Mouse (Mus musculus) embryonic facial prominence, embryonic 14.5 days (tissue): ENCODE data around the gene Nrgn. TPM values are rescaled to one million over a fixed set of nuclear protein-coding genes. Genes with fewer than 3 reads are reported as not detected.

Experiments
- ATAC-seq: fragments of 200-750 bp; cut with Nextera tagmentation; 2 replicates; pipeline ENCODE4 v1.8.0; 2017; ENCODE audit warnings: low read depth, moderate number of reproducible peaks, moderate TSS enrichment
- DNase-seq: peaks from one replicate; pipeline ENCODE4 v3.0.0-alpha.2; 2015; ENCODE audit warnings: low spot score
- H3K27ac ChIP-seq: fragments of 300-500 bp; sonication (generic); replicated peaks from 2 replicates; pipeline ENCODE4 v1.5.1; 2014; ENCODE audit warnings: low read depth, mild to moderate bottlenecking, low read length, moderate library complexity
- H3K27me3 ChIP-seq: fragments of 300-500 bp; sonication (generic); replicated peaks from 2 replicates; pipeline ENCODE4 v1.6.1; 2014; ENCODE audit warnings: low read length; ENCODE audit not compliant: control insufficient read depth, insufficient read depth
- H3K36me3 ChIP-seq: fragments of 300-500 bp; sonication (generic); 2 replicates; pipeline ENCODE4 v1.6.1; 2014; ENCODE audit warnings: low read length, mixed read lengths; ENCODE audit not compliant: control insufficient read depth, insufficient read depth
- H3K4me1 ChIP-seq: fragments of 300-500 bp; sonication (generic); 2 replicates; pipeline ENCODE4 v1.6.1; 2014; ENCODE audit warnings: antibody characterized with exemption, low read length; ENCODE audit not compliant: control insufficient read depth, insufficient read depth
- H3K4me2 ChIP-seq: fragments of 300-500 bp; sonication (generic); 2 replicates; pipeline ENCODE4 v1.6.1; 2014; ENCODE audit warnings: low read depth, mild to moderate bottlenecking, low read length, moderate library complexity, mixed read lengths
- H3K4me3 ChIP-seq: fragments of 300-500 bp; sonication (generic); 2 replicates; pipeline ENCODE4 v1.5.1; 2014; ENCODE audit warnings: low read depth, mild to moderate bottlenecking, low read length
- H3K9ac ChIP-seq: fragments of 300-500 bp; sonication (generic); 2 replicates; pipeline ENCODE4 v1.6.1; 2014; ENCODE audit warnings: low read depth, mild to moderate bottlenecking, low read length, moderate library complexity, mixed read lengths
- H3K9me3 ChIP-seq: fragments of 300-500 bp; sonication (generic); 2 replicates; pipeline ENCODE4 v1.6.1; 2016; ENCODE audit warnings: low read length; ENCODE audit not compliant: control insufficient read depth
- WGBS: fragments of 180-500 bp; shearing (Covaris S2); extraction: QIAGEN DNeasy Blood & Tissue Kit; methylation state at CpG from one replicate; pipeline ENCODE4 v1.1.7; 2014; 5-methylcytosine and 5-hydroxymethylcytosine counted together
- polyA plus RNA-seq: library from polyadenylated mRNA; unstranded; fragments of >200 nt; fragmentation: Nextera tagmentation; extraction: Ambion mirVana; gene quantifications from 2 replicates; pipeline ENCODE4 v1.2.1, GENCODE M21; 2014

Nrgn gene
- polyA plus RNA-seq, 1 experiment from 2014 or later: 7.0 TPM

DNA sequence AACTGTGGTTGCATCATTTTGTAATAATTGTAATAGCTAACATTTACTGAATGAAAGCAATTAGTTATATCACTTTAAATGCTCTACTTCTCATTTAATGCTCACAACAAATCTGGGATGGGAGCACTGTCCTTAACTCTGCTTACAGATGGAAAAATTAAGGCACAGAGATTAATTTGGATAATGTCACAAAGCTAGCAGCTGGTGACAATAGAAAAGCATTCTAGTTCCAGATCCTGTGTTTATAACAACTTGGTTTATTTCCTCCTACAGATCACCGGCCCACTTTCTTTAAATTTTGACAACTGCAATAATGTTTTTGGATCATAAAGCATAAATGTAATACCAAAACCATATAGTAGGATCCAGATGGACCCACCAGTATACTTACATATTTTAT, 46.7 kb downstream of the Nrgn start:
- no peak overlapping the region for H3K4me2 ChIP-seq
- WGBS: 86% methylated on average over 1 of the region's 1 CpGs
- no peaks in the 10 kb centered on the region for H3K9me3 ChIP-seq
- no peaks in the 10 kb centered on the region for H3K27me3 ChIP-seq
- DNase-seq: no peak
- H3K9ac ChIP-seq: no peak overlapping the region
- no peak overlapping the region for H3K4me3 ChIP-seq
- no peak for ATAC-seq
- H3K4me1 ChIP-seq: no peaks in the 10 kb centered on the region
- H3K27ac ChIP-seq: no peak overlapping the region
- H3K36me3 ChIP-seq: no peaks in the 10 kb centered on the region

DNA sequence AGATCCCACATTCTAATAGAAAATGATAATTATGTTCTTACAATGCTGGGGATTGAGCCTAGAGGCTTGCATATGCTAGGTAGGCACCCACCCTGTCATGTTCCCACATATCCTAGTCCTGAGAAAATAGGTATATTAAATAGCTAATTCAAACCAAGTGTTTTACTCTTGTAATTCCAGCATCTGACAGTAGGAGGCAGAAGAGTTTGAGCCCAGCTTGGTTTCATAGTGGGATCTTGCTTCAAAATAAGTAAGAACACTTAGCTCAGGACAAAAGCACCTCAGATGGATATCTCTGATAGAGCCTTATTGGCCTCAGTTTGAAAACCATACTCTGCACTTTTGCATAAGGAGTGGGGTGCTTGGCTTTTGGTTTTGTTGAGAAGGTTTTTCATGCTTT, 48.4 kb downstream of the Nrgn start:
- Histone ChIP-seq H3K9me3 (no peaks in the 10 kb centered on the region), H3K4me2 (no peak overlapping the region), H3K4me3 (no peak overlapping the region), H3K9ac (no peak overlapping the region), H3K27ac (no peak overlapping the region), H3K4me1 (no peaks in the 10 kb centered on the region), H3K36me3 (no peaks in the 10 kb centered on the region), H3K27me3 (no peaks in the 10 kb centered on the region)
- DNase-seq: no peak
- no peak for ATAC-seq

DNA sequence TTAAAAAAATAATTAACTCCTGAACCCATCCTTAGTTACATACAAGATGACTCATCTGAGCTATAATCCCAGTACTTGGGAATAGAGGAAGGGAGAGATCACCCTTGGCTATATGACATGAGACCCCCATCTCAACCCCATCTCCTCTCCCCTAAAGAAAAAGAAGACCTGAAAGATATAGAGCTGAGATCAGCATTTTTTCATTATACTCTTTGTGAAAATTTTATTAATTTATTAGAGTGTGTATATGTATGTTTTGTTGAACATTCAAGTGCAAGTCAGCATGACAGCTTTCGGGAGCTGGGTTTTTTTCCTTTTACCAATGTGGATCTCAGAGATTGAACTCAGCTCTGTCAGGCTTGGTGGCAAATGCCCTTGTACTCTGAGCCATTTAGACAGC, 51.5 kb downstream of the Nrgn start:
- WGBS: 100% methylated on average over 1 of the region's 1 CpGs
- H3K4me1 ChIP-seq: no peaks in the 10 kb centered on the region
- H3K27me3 ChIP-seq: no peaks in the 10 kb centered on the region
- H3K9me3 ChIP-seq: no peaks in the 10 kb centered on the region
- H3K9ac ChIP-seq: no peak overlapping the region
- no peak for ATAC-seq
- H3K27ac ChIP-seq: no peak overlapping the region
- no peak overlapping the region for H3K4me3 ChIP-seq
- H3K4me2 ChIP-seq: no peak overlapping the region
- no peak for DNase-seq
- no peaks in the 10 kb centered on the region for H3K36me3 ChIP-seq

DNA sequence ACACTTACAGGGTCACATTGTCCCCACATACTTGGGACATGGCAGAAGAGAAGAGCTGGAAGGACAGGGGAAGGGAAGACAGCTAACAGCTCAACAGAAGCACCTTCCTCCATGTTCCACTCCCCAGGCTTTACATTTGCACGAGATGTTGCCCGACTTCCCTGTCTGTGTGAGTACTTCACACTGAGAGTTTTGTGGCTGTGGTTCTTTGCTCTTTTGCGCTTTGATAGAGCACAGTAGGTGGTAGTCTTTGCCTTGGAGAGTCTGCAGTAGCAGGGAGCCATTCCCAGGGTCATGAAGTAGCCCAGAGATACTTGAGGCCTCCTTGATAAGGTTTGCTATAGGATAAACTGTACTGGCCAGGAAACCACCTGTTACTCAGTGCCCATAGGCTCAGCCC, 52.5 kb downstream of the Nrgn start:
- no peaks in the 10 kb centered on the region for H3K36me3 ChIP-seq
- no peak for ATAC-seq

DNA sequence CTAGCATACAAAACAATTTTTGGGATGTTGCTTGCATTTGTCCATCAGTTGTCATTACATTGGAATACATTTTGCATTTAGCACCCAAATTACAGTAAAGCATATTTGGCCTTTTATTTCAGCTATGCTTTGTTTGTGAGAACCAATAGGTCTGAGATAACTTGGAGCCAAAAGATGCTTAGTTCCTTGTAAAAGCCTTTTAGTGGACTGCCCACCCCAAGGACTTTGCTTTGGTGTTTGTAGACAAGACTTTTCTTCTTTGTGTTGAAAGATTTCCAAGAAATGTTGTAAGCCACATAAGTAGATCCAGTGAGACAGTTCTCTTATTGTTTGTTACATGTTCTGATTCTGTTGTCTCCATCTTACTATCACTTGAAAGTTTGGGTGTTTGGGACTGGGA, 56.4 kb downstream of the Nrgn start:
- DNase-seq (no peak), ATAC-seq (no peak)
- Histone ChIP-seq H3K27me3 (no peaks in the 10 kb centered on the region), H3K9me3 (no peaks in the 10 kb centered on the region), H3K36me3 (0 out of 2 replicates have a peak, but pooled peaks cover 6% of the 10 kb centered on the region), H3K4me2 (no peak overlapping the region), H3K4me3 (no peak overlapping the region), H3K27ac (no peak overlapping the region), H3K4me1 (no peaks in the 10 kb centered on the region), H3K9ac (no peak overlapping the region)

More for the DNA sequence above, 52.5 kb downstream of the Nrgn start:
- Histone ChIP-seq H3K27ac (no peak overlapping the region), H3K9ac (no peak overlapping the region), H3K27me3 (no peaks in the 10 kb centered on the region), H3K4me3 (no peak overlapping the region), H3K4me2 (no peak overlapping the region), H3K4me1 (no peaks in the 10 kb centered on the region), H3K9me3 (no peaks in the 10 kb centered on the region)
- no peak for DNase-seq
- 80% methylated on average over 3 of the region's 3 CpGs for WGBS

DNA sequence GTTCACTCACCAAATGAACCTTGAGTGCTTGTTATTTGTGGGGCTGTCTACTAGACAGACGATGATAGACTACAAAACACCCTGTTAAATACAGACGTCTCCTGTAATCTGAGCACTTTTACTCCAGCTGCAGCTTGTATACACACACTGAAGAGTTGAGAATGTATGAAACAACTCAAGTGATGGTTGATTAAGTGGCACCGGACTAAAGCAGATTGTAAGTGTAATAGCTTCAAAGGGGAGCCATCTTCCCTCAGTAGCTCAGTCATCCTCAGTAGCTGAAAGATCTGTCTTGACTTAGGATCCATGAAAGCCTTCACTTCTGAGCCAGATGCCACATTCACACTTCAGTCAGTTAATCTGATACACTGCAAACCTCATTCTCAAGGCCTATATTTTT, 56.9 kb downstream of the Nrgn start:
- Histone ChIP-seq H3K9ac (no peak overlapping the region), H3K36me3 (0 out of 2 replicates have a peak, but pooled peaks cover 6% of the 10 kb centered on the region), H3K4me2 (no peak overlapping the region), H3K4me3 (no peak overlapping the region), H3K27ac (no peak overlapping the region), H3K4me1 (peaks cover under 1% of the 10 kb centered on the region; the same call in 1 of the 2 replicates), H3K9me3 (no peaks in the 10 kb centered on the region), H3K27me3 (no peaks in the 10 kb centered on the region)
- ATAC-seq: no peak
- DNase-seq: no peak
- 50% methylated on average over 3 of the region's 3 CpGs for WGBS

Other genes with a start within 250 kb of the Nrgn start
- gene Ccdc15, start 204.5 kb downstream of the Nrgn start, polyA plus RNA-seq: 6.0 and 6.9 TPM in 2 replicates
- gene Hepacam, start 185.6 kb downstream of the Nrgn start, polyA plus RNA-seq: 0.14 and 0.17 TPM in 2 replicates
- 10.8 and 12.4 TPM in 2 replicates for gene Robo4, start 151.0 kb downstream of the Nrgn start, polyA plus RNA-seq
- gene Robo3, start 119.7 kb downstream of the Nrgn start, polyA plus RNA-seq: 0.08 and 0.15 TPM in 2 replicates
- gene Msantd2, start 63.6 kb downstream of the Nrgn start, polyA plus RNA-seq: 24.9 and 25.0 TPM in 2 replicates
- gene Esam, start 24.8 kb downstream of the Nrgn start, polyA plus RNA-seq: 52.0 and 54.0 TPM in 2 replicates
- 1.2 and 1.5 TPM in 2 replicates for gene Vsig2, start 13.6 kb downstream of the Nrgn start, polyA plus RNA-seq
- 13.4 and 13.9 TPM in 2 replicates for gene Siae, start 2.8 kb upstream of the Nrgn start, polyA plus RNA-seq
- gene Spa17, start 60.8 kb upstream of the Nrgn start, polyA plus RNA-seq: 6.9 and 10.2 TPM in 2 replicates
- gene Tbrg1, start 104.4 kb upstream of the Nrgn start, polyA plus RNA-seq: 197 and 214 TPM in 2 replicates
- gene Panx3, start 116.3 kb upstream of the Nrgn start, polyA plus RNA-seq: 39.9 and 57.4 TPM in 2 replicates
- gene Olfr160, start 163.3 kb upstream of the Nrgn start, polyA plus RNA-seq: not detected in 2 replicates
- 0.14 and 0.25 TPM in 2 replicates for gene Olfr874, start 192.2 kb upstream of the Nrgn start, polyA plus RNA-seq
- gene Olfr875, start 219.0 kb upstream of the Nrgn start, polyA plus RNA-seq: 0.11 TPM in 1 of 2 replicates, not detected in the other